Mouse (Mus musculus): ENCODE results near the gene Arrdc4.

Gene Arrdc4

GRCm38 (mm10) chr7:68748761-68749635 is at the start of gene Arrdc4:
Arrdc4 (minus strand) TSS chr7:68749241.
- DNase-seq (ENCODE audit: low spot score in 2 of 2), result peak; percentile 91 to 99

GRCm38 (mm10) chr7:68795578-68795977 is 46.5 kb upstream of the Arrdc4 start:
- DNase-seq (ENCODE audit: low spot score in 2 of 2), result no peak

- no peak for DNase-seq (ENCODE audit: low spot score in 2 of 2)
These were observed 39.7 kb upstream of the Arrdc4 start for GRCm38 (mm10) chr7:68788711-68789110.

GRCm38 (mm10) chr7:68771757-68772094 is 22.7 kb upstream of the Arrdc4 start:
- no peak for DNase-seq (ENCODE audit: low spot score in 2 of 2)

- DNase-seq (ENCODE audit: low spot score in 2 of 2), result no peak
These were observed 22.1 kb upstream of the Arrdc4 start for GRCm38 (mm10) chr7:68770894-68771756.

GRCm38 (mm10) chr7:68765926-68766325 is 16.9 kb upstream of the Arrdc4 start:
- no peak for DNase-seq (ENCODE audit: low spot score in 2 of 2)

- no peak for DNase-seq (ENCODE audit: low spot score in 2 of 2)
These were observed 10.2 kb upstream of the Arrdc4 start for GRCm38 (mm10) chr7:68759148-68759724.

GRCm38 (mm10) chr7:68756656-68757204 is 7.7 kb upstream of the Arrdc4 start:
- no peak for DNase-seq (ENCODE audit: low spot score in 2 of 2)

GRCm38 (mm10) chr7:68749919-68750318 is 878 bp upstream of the Arrdc4 start:
- no peak for DNase-seq (ENCODE audit: low spot score in 2 of 2)

GRCm38 (mm10) chr7:68748361-68748760 is 680 bp downstream of the Arrdc4 start:
- DNase-seq (ENCODE audit: low spot score in 2 of 2), result peak in 1 of 2 experiments; percentile 16

- no peak for DNase-seq (ENCODE audit: low spot score in 2 of 2)
These were observed 4.4 kb downstream of the Arrdc4 start for GRCm38 (mm10) chr7:68744616-68745015.

- no peak for DNase-seq (ENCODE audit: low spot score in 2 of 2)
These were observed 4.8 kb downstream of the Arrdc4 start for GRCm38 (mm10) chr7:68744206-68744605.

- DNase-seq (ENCODE audit: low spot score in 2 of 2), result no peak
These were observed 8.3 kb downstream of the Arrdc4 start for GRCm38 (mm10) chr7:68740763-68741162.

- DNase-seq (ENCODE audit: low spot score in 2 of 2), result no peak
These were observed 10.2 kb downstream of the Arrdc4 start for GRCm38 (mm10) chr7:68738676-68739399.

GRCm38 (mm10) chr7:68726380-68726779 is 22.7 kb downstream of the Arrdc4 start:
- DNase-seq (ENCODE audit: low spot score in 2 of 2), result no peak

GRCm38 (mm10) chr7:68724711-68725110 is 24.3 kb downstream of the Arrdc4 start:
- no peak for DNase-seq (ENCODE audit: low spot score in 2 of 2)

GRCm38 (mm10) chr7:68721520-68721919 is 27.5 kb downstream of the Arrdc4 start:
- no peak for DNase-seq (ENCODE audit: low spot score in 2 of 2)

- no peak for DNase-seq (ENCODE audit: low spot score in 2 of 2)
These were observed 31.1 kb downstream of the Arrdc4 start for GRCm38 (mm10) chr7:68717988-68718387.

- DNase-seq (ENCODE audit: low spot score in 2 of 2), result no peak
These were observed 31.5 kb downstream of the Arrdc4 start for GRCm38 (mm10) chr7:68717498-68717897.

- peak; percentile 69 to 85 for DNase-seq (ENCODE audit: low spot score in 2 of 2)
These were observed 32.1 kb downstream of the Arrdc4 start for GRCm38 (mm10) chr7:68716926-68717325.

GRCm38 (mm10) chr7:68712928-68713327 is 36.1 kb downstream of the Arrdc4 start:
- DNase-seq (ENCODE audit: low spot score in 2 of 2), result no peak
